Mouse (Mus musculus) liver, adult (tissue): Measurements from ENCODE around the gene Cat.

Experiments
- GATA4 ChIP-seq: IDR thresholded peaks from 2 replicates; pipeline ENCODE4 v1.6.1; 2014; ENCODE audit warnings: mild to moderate bottlenecking, low read length; ENCODE audit not compliant: insufficient replicate concordance

Cat gene

DNA sequence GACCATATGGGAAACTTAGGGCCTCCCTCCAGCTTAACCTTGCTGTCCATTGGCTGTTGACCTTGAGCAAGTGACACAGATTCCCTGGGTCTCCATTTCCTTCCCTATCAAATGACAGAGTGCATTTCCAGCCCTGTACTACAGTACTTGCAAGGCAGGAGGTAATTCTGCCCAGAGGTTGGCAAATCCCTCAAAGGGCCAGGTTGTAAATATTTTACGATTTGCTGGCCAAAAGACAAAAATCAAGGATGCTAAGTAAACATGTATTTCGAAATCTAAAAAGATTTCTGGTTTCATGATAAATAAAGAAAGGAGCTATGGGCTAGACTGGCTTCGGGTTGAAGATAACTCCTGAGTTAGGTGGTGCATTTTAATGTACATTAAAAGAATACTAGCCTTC lies 56.6 kb downstream of the Cat start:
- no peak for TF ChIP-seq GATA4

DNA sequence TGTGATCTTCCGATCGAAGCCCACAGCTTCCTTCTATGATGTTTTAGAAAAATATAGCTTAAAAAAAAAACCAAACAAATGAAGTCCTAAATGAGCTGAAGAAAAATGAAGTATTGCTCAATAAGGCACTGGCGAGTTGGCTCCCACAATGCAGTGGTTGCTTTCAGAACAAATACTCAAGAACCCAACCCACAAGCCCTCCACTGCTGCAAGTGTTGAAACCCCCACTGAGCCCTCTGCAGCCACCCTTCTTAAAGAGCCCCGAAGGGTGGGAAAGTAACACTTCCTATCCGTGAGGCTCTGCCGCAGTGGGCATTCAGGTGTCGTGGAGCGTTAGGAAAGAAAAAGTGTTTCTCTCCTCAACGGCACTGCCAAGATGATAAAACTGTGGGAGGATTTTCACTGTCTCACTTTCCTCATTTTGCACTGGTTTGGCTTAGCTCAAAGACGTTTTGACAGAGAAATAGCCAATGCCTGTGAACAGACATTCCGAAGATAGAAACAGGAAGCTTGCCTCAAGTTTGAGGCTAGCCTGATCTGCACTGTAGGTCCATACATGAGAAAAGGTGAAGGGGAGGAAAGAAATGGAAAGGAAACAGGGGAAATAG lies 59.4 kb downstream of the Cat start:
- TF ChIP-seq GATA4, result no peak

DNA sequence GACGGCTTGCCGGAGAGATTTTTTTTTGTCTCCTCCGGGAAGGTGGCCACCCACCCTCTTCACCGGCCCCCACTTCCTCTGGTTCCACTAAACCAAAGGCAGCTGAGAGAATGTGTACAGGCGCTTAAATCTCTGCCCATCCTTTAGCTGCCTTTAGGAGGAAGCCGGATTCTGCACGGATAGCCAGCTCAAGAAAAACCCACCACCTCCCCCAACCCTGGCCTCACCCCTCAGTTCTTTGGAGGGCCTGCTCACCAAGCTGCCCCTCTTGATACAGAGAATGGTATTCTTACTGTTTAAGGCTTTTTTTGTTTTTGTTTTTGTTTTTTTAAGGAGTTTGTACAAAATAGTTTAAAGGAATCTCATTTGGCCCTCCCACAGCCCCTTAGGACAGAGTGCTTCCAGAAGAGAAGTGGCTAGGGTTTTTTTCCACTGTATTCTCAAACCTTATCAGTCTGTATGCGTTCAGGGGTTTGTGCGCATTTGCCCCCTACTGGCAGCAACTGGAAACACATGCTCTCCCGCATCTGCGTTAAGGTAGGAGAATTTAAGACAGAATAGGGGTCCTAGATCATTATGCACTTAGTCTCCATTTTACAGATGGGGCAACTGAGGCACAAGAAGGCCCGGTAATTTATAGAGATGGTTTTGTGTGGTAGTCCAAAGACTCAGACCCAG lies 60.5 kb downstream of the Cat start:
- peak; percentile 62; the same call in 1 of the 2 replicates for TF ChIP-seq GATA4

DNA sequence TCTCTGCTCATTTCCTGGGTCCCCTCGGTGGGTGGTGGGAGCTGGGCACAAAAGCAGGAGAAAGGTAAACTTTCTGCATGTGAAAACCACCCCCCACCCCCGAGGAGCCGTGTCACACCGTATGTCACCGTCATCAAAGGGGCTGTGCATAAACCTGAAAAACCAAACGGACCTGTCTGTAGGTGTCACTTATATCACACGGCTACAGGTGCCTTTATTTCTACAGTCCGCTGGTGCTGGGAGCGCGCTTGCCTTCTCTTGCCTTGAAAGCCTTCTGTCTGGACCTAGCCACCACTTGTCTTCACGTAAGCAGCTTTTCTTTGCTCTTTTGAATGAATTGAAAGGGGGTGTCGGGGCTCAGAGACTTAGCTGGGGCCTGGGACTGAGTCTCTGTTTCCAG lies 61.1 kb downstream of the Cat start:
- no peak for TF ChIP-seq GATA4

DNA sequence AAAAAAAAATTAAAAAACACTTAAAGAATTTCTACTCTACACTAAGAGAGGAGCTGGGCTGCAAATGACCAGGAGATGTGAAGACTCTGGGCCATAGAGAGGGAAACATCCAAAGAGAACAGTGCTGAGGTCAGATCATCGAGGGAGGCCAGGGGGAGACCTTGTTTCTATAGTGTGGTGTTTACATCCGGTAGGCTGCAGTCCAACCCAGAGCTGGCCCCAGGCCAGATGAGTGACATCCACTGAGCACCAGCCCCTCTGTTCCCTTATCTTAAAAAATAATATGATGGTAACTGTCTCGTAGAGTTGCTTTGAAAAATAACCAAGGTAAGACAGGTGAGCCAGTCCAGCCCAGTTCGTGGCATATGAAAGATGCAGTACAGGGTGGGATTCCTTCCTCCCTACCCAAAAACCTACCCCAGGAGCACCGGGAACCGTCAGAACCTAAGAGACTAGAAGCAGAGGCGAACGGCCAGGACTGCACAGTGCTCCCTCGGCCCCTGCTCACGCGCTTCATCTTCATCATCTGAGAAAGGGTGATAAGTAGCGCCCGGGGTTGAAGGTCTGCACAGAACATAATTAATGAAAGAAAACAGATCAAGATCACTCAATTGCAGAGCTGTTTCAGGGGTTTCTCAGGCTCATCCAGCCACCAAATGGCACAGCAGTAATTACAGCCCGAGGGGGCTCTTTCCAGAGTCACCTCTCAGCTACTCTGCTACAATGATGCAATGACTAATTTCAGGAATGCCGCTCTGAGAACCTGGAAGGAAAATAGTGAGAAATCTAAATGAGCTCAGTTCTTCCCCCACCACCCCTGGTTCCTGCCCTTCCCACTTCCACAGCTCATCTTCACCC lies 64.1 kb downstream of the Cat start:
- TF ChIP-seq GATA4, result no peak

DNA sequence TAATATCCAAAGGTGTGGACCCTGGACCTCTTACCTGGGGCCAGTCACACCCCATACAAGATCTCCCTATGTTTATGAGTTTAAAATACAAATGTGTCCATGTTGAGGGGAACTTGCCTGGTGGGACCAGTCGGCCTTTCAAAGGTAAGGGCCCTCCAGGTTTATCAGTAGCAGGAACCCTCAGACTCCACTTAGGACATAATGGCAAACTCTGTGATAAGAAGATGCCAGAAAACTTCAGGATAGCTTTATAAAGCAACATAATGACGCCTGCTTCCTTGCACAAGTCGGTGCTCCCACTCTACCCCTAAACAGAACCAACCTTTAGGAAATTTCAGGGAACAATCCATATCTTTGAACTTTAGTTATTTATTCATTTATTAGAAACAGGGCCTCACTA lies 69.2 kb downstream of the Cat start:
- no peak for TF ChIP-seq GATA4

DNA sequence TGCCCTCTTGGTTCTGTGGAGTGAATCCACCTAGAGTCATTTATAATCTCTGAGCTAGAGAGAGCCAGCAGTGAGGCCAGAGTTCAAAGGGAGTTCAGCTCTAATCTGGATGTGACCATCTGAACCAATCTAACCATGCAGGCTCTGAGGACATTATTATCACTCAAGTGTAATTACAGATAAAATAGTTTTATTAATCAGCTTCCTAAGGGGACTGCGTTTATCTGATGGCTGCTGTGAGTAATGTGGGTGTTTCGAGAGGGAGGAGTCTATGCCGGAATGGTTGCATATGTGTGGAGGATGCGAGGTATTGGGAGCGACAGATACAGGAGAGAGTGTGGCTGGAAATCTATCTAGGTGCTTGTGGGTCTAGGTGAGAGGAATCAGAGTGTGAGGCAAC lies 71.6 kb downstream of the Cat start:
- TF ChIP-seq GATA4, result no peak

DNA sequence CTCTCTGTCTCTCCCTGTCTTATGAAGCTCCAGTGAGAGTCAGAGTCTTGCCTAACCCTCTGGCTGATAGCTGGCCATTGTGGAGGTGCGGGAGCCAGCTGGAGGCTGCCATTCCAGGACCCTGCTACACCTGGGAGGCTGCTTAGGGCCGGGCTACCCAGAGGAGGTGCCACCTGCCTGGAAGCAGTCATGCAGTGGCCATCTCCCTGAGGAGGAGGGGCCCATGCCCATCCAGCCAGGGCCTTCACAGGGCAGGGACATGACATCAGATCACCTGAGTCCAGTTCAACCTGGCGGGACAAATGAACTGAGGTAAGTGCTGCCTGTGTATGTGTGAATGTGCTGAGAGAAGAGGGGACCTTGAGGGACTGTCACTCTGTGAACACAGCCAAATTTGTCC lies 73.1 kb downstream of the Cat start:
- no peak for TF ChIP-seq GATA4

DNA sequence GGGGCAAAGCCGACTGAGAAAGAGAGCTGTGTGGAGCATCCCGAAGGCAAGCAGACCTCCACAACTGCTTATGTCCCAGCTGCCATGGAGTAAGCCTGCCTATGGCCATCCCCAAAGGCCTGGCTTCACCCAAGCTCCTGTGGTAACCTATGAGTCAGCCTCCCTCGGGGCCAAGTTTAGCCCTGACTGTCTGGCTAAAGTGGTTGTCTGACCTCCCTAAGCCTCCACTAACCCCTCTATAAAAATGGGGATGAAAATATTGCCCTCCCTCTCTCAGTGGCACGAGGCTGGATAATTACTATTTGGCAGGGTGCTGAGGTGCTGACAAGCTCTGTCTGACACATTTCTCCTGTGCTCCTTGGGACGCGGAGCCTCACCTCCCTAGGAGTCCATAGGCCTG lies 73.6 kb downstream of the Cat start, which contains the start of gene Elf5:
Gene Elf5 (plus strand): TSS at position 341 of the 400 bp plus-strand sequence.
- no peak for TF ChIP-seq GATA4

DNA sequence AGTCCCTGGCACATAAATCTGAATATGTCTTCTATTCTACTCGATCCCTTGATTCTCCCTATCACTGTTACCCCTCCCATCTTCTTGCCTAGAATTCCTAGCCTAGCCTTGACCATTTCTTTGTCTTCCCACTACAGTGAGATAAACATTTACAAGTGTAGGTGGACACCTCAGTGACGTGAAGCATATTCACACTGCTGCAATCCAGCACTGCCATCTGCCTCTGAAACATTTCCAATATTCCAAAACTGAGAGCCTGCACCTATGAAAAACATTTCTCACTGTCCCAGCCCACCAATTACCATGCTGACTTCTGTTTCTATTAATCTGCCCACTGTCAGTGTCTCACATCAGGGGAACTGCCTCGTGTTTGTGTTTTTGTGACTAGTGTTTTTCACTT lies 78.7 kb downstream of the Cat start:
- TF ChIP-seq GATA4, result no peak
